Mouse (Mus musculus) adipocyte (in vitro differentiated cells): ENCODE results near the gene Ifnar2.

Experiments used
- DNase-seq: peaks from one replicate; pipeline ENCODE4 v3.0.0-alpha.2; 2016; ENCODE audit warnings: low spot score

Ifnar2 gene

GRCm38 (mm10) chr16:91372577-91373472 lies at the start of gene Ifnar2:
Gene Ifnar2, plus strand, starts transcription at chr16:91372783.
- DNase-seq = peak; percentile 86

GRCm38 (mm10) chr16:91327605-91328004 lies 45.0 kb upstream of the Ifnar2 start:
- DNase-seq = no peak

- no peak for DNase-seq
Measured at GRCm38 (mm10) chr16:91328922-91329321, 43.7 kb upstream of the Ifnar2 start.

GRCm38 (mm10) chr16:91330496-91330895 lies 42.1 kb upstream of the Ifnar2 start:
- DNase-seq = no peak

GRCm38 (mm10) chr16:91331153-91331552 lies 41.4 kb upstream of the Ifnar2 start:
- peak; percentile 24 for DNase-seq

- no peak for DNase-seq
Measured at GRCm38 (mm10) chr16:91332880-91333279, 39.7 kb upstream of the Ifnar2 start.

GRCm38 (mm10) chr16:91334190-91334893 lies 38.2 kb upstream of the Ifnar2 start:
- DNase-seq = no peak

GRCm38 (mm10) chr16:91336753-91337152 lies 35.8 kb upstream of the Ifnar2 start:
- no peak for DNase-seq

- no peak for DNase-seq
Measured at GRCm38 (mm10) chr16:91337480-91337879, 35.1 kb upstream of the Ifnar2 start.

- DNase-seq = no peak
Measured at GRCm38 (mm10) chr16:91346491-91346890, 26.1 kb upstream of the Ifnar2 start.

- no peak for DNase-seq
Measured at GRCm38 (mm10) chr16:91347491-91348263, 24.9 kb upstream of the Ifnar2 start.

GRCm38 (mm10) chr16:91348264-91348565 lies 24.4 kb upstream of the Ifnar2 start:
- DNase-seq = no peak

GRCm38 (mm10) chr16:91348588-91349330 lies 23.8 kb upstream of the Ifnar2 start:
- no peak for DNase-seq

- peak; percentile 84 for DNase-seq
Measured at GRCm38 (mm10) chr16:91352084-91352562, 20.5 kb upstream of the Ifnar2 start.

- DNase-seq = peak; percentile 40
Measured at GRCm38 (mm10) chr16:91352749-91353148, 19.8 kb upstream of the Ifnar2 start.

GRCm38 (mm10) chr16:91353177-91353576 lies 19.4 kb upstream of the Ifnar2 start:
- DNase-seq = no peak

- DNase-seq = no peak
Measured at GRCm38 (mm10) chr16:91353638-91354037, 18.9 kb upstream of the Ifnar2 start.

GRCm38 (mm10) chr16:91354599-91354998 lies 18.0 kb upstream of the Ifnar2 start:
- DNase-seq = no peak

GRCm38 (mm10) chr16:91355160-91355559 lies 17.4 kb upstream of the Ifnar2 start:
- no peak for DNase-seq

GRCm38 (mm10) chr16:91356760-91357525 lies 15.6 kb upstream of the Ifnar2 start:
- no peak for DNase-seq

- no peak for DNase-seq
Measured at GRCm38 (mm10) chr16:91357526-91357900, 15.1 kb upstream of the Ifnar2 start.
